Mouse (Mus musculus) hindbrain, embryonic 13.5 days (tissue): ENCODE results near the gene Il17rd. TPM values are rescaled to one million over a fixed set of nuclear protein-coding genes. Genes with fewer than 3 reads are reported as not detected.
A peak's percentile ranks its signal among the peaks of the same experiment; 100 is the strongest.

Experiments
- ATAC-seq: fragments of 200-750 bp; cut with Nextera tagmentation; 2 replicates; pipeline ENCODE4 v1.8.0; 2017; ENCODE audit warnings: moderate TSS enrichment; ENCODE audit not compliant: low FRiP score
- H3K27ac ChIP-seq: fragments of 300-500 bp; sonication (generic); 2 replicates; pipeline ENCODE4 v1.5.1; 2015; ENCODE audit warnings: inconsistent platforms, mild to moderate bottlenecking, moderate library complexity
- H3K27me3 ChIP-seq: fragments of 300-500 bp; sonication (generic); 2 replicates; pipeline ENCODE4 v1.6.1; 2015; ENCODE audit warnings: mild to moderate bottlenecking, inconsistent platforms
- H3K36me3 ChIP-seq: fragments of 300-500 bp; sonication (generic); 2 replicates; pipeline ENCODE4 v1.6.1; 2015; ENCODE audit warnings: mild to moderate bottlenecking, inconsistent platforms
- H3K4me1 ChIP-seq: fragments of 300-500 bp; sonication (generic); replicated peaks from 2 replicates; pipeline ENCODE4 v1.6.1; 2015; ENCODE audit warnings: inconsistent platforms
- H3K4me2 ChIP-seq: fragments of 300-500 bp; sonication (generic); 2 replicates; pipeline ENCODE4 v1.6.1; 2015; ENCODE audit warnings: inconsistent platforms, mild to moderate bottlenecking, moderate library complexity
- H3K4me3 ChIP-seq: fragments of 300-500 bp; sonication (generic); 2 replicates; pipeline ENCODE4 v1.5.1; 2015; ENCODE audit warnings: mild to moderate bottlenecking, inconsistent platforms
- H3K9ac ChIP-seq: fragments of 300-500 bp; sonication (generic); 2 replicates; pipeline ENCODE4 v1.6.1; 2015; ENCODE audit warnings: mild to moderate bottlenecking, inconsistent platforms
- H3K9me3 ChIP-seq: fragments of 300-500 bp; sonication (generic); 2 replicates; pipeline ENCODE4 v1.6.1; 2016; ENCODE audit warnings: inconsistent platforms
- WGBS: fragments of 180-500 bp; shearing (Covaris S2); methylation state at CpG from one replicate; pipeline ENCODE4 v1.1.7; 2015; 5-methylcytosine and 5-hydroxymethylcytosine counted together
- polyA plus RNA-seq: library from polyadenylated mRNA; unstranded; fragments of >200 nt; fragmentation: Nextera tagmentation; extraction: Ambion mirVana; gene quantifications from 2 replicates; pipeline ENCODE4 v1.2.1, GENCODE M21; 2015

The Il17rd gene
- polyA plus RNA-seq, 1 experiment from 2014 or later, result 3.4 TPM

DNA sequence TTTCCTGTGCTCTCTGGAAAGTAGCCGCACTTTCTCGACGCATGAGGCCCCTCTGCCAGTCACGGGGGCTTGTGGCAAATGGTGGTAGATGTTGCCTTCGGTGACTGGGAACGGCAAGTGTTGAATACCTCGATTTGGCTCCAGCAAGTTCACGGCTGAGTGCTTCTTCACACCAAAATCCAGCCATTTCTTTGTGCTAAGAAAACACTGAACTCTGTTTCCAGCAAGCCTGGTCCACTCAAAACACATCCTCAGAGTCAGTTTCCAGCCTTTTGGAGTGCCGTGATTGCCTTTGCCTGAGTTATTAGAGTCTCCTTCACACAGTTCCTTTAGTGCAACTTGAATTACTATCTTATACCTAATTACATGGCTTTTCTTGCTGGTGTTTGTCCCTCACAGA lies 11.3 kb downstream of the Il17rd start:
- H3K27ac ChIP-seq, result peak overlapping the region; percentile 76; the same call in 1 of the 2 replicates
- ATAC-seq, result peak; percentile 39; the same call in 1 of the 2 replicates
- H3K4me3 ChIP-seq, result no peak overlapping the region
- WGBS, result 12% methylated on average over 9 of the region's 9 CpGs
- no peaks in the 10 kb centered on the region for H3K36me3 ChIP-seq
- H3K4me1 ChIP-seq, result peaks cover 50% of the 10 kb centered on the region
- H3K27me3 ChIP-seq, result 0 out of 2 replicates have a peak, but pooled peaks cover 2% of the 10 kb centered on the region
- no peak overlapping the region for H3K9ac ChIP-seq
- no peak overlapping the region for H3K4me2 ChIP-seq
- H3K9me3 ChIP-seq, result no peaks in the 10 kb centered on the region

DNA sequence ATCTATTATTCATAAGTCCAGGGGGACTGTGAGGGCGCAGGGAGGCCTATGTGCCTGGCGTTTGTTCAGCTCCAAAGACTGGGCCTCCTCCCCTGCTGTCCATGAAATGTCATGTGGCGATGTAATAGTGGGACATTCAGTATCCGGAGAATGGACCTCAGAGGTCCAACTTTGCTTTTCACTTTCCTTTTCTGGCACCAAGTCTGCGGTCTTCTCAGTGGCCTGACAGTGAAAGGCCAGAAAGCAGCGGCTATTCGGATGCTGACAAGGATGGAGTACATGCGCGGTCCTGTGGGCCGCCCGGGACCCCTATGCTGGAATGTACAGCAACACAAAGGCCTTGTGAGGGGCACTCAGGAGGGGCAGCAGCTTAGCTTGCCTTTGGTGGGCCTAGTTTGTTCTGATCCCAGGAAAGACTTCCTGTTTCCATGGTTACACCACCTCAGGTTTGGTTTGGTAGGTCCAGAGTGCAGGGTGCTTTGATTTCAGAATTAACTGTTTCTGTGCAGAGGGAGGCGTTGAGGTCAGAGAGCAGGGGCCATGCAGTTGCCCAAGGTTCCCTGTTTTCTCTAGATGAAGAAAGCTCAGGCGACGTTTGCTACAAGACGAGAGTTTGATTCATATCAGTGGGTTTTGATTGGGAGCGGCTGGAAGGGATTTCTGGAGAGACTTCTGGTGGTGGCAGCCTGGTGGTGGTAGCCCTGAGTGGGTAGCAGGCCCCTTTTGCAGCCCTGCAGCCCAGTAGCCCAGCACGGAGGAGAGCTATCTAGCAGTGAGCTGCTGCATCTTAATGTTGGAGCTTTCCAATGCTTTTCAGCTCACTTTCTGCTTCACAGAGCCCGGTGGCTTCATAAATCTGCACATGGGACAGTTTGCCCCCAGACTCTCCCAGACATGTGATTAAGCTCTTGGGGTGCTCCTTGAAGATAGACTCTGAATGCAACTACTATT lies 12.1 kb downstream of the Il17rd start:
- no peaks in the 10 kb centered on the region for H3K36me3 ChIP-seq
- H3K9me3 ChIP-seq, result no peaks in the 10 kb centered on the region
- peak; percentile 87 for ATAC-seq
- H3K4me1 ChIP-seq, result peaks cover 48% of the 10 kb centered on the region
- H3K4me2 ChIP-seq, result peak overlapping the region; percentile 16
- WGBS, result 9% methylated on average over 18 of the region's 18 CpGs
- no peaks in the 10 kb centered on the region for H3K27me3 ChIP-seq
- H3K27ac ChIP-seq, result peak overlapping the region; percentile 76
- no peak overlapping the region for H3K4me3 ChIP-seq
- no peak overlapping the region for H3K9ac ChIP-seq

DNA sequence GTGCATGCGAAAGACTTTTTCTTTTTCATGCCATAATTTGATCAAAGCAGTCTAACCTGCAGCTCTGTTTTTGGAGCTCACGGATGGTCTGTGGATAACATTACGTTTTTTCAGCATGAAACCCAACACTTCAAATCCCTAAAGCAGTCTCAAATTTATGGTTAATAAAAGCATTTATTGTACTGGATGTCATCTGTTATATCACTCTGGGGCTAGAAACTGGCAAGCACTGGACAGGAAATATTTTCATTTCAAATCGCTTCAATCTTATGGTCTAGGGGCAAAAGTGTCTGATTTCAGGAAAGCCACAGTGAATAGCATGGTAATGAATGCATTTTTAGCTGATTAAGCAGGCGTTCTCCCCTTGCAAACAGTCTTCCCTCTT lies 12.8 kb downstream of the Il17rd start:
- ATAC-seq, result no peak
- no peaks in the 10 kb centered on the region for H3K27me3 ChIP-seq
- no peaks in the 10 kb centered on the region for H3K9me3 ChIP-seq
- 27% methylated on average over 5 of the region's 5 CpGs for WGBS
- no peaks in the 10 kb centered on the region for H3K36me3 ChIP-seq
- no peak overlapping the region for H3K9ac ChIP-seq
- peak overlapping the region; percentile 76 for H3K27ac ChIP-seq
- H3K4me1 ChIP-seq, result peaks cover 43% of the 10 kb centered on the region
- H3K4me3 ChIP-seq, result no peak overlapping the region
- peak overlapping the region; percentile 16; the same call in 1 of the 2 replicates for H3K4me2 ChIP-seq

DNA sequence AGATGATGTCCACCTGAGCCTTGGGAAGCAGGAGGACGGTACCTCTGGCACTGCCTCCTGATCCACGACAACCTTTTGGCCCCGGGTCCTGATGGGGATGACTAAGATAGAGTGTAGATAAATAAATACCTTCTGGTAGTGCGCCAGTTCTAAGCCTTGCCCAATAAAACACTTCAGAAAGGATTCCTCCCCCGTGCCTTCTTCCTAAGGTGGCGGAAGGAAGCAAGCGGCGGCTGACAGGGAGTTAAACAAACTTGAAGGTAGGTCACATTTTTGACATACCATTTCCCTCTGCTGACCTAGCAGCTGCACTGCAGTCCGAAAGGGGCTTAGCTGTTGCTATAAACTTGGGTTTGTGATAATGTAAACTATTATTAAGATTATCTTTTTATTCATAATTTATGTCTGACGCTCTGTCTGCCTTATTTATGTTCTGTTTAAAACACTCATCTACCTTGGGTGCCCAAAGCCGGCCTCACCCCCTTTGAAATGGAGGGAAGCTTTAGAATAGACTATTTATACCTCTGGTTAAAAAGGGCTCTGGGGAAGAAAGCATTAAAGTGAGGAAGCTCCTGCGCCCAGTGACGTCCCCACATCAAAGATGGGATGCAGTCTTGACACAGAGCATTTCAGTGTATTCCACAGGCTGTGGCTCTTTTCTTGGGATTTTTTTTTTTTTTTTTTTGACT lies 19.9 kb downstream of the Il17rd start:
- no peaks in the 10 kb centered on the region for H3K9me3 ChIP-seq
- no peak overlapping the region for H3K4me2 ChIP-seq
- no peak overlapping the region for H3K27ac ChIP-seq
- no peak overlapping the region for H3K4me3 ChIP-seq
- no peaks in the 10 kb centered on the region for H3K36me3 ChIP-seq
- peaks cover 12% of the 10 kb centered on the region; the same call in 1 of the 2 replicates for H3K4me1 ChIP-seq
- no peak for ATAC-seq
- H3K9ac ChIP-seq, result no peak overlapping the region; the same call in 1 of the 2 replicates
- H3K27me3 ChIP-seq, result 0 out of 2 replicates have a peak, but pooled peaks cover 8% of the 10 kb centered on the region
- WGBS, result 51% methylated on average over 13 of the region's 13 CpGs

DNA sequence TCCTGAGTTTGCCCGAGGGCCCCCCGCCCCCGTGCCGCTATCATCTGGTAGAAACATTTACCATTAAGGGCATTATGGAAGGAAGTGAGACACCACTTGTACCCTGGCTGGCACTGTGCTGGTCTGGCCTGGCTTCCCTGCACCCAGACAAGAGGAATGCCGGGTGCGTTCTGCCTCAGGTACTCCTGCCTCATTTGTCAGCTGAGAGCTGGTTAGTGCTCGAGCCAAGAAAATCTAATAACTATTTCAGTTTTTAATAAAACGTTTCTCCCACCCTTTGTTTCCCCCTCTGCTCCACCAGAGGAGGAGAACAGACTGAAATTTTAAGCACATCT lies 20.4 kb downstream of the Il17rd start:
- Histone ChIP-seq H3K27me3 (0 out of 2 replicates have a peak, but pooled peaks cover 8% of the 10 kb centered on the region), H3K36me3 (no peaks in the 10 kb centered on the region), H3K9ac (no peak overlapping the region; the same call in 1 of the 2 replicates), H3K4me3 (no peak overlapping the region), H3K4me1 (peaks cover 12% of the 10 kb centered on the region; the same call in 1 of the 2 replicates), H3K27ac (no peak overlapping the region), H3K9me3 (no peaks in the 10 kb centered on the region), H3K4me2 (no peak overlapping the region)
- no peak for ATAC-seq
- WGBS, result 52% methylated on average over 8 of the region's 8 CpGs

DNA sequence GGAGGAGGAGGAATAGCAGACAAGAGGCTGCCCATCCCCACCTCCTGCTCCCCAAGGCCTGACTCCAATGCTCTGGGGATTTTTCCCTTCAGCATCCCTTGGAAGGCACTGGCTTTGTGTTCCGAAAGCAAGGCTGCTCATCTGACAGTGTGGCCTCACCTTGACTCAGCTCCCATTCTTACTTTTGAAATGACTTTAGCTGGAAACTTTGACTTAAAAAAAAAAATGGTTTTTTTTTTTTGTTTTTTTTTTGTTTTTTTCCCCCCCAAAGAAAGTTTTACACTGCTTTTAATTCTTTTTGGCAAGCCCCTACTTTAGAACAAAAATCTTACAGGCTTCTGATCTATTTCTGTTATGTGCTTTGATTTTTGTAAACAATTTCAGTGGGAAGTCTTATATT lies 24.6 kb downstream of the Il17rd start:
- Histone ChIP-seq H3K4me1 (peaks cover 36% of the 10 kb centered on the region), H3K9me3 (no peaks in the 10 kb centered on the region), H3K27ac (no peak overlapping the region), H3K27me3 (peaks cover 4% of the 10 kb centered on the region; the same call in 1 of the 2 replicates), H3K4me3 (no peak overlapping the region), H3K4me2 (no peak overlapping the region), H3K36me3 (no peaks in the 10 kb centered on the region), H3K9ac (no peak overlapping the region)
- WGBS, result 71% methylated on average over 1 of the region's 1 CpGs
- ATAC-seq, result no peak

DNA sequence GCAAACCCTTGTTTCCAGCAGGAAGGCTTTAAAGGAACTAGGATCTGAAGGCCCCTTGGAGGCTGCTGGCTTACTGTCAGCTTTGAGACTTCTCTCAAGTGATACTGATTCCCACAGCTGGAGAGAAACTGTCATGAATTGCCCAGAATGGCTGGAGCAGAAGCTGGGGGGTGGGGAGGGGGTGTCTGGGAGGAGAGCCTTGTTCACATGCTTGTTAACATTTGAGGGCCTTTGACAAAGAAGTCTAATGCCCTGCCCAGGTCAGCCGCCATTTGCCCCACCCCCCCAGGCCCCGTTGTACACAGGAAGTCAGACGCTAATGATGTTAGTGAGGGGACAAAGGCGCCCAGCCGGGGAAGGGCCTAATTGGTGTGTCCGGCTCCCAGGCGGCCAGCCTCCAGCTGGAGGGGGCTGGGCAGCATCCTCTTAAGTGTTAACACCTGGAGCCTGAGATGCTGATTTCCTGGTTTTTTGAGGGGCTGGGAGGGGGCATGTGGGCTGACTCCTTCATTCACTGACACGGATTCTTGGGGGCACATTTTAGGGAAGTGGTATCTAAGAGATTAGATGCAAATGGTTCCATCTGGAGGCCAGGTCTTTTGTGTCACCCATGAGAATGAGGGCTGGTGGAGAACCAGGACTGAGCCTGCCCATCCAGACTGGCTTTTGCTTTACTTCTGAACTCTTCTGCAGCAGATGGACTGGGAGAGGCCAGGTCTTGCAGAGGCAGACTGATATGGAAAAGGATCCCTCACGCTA lies 27.6 kb downstream of the Il17rd start:
- H3K4me3 ChIP-seq, result no peak overlapping the region
- WGBS, result 7% methylated on average over 9 of the region's 9 CpGs
- peaks cover 55% of the 10 kb centered on the region for H3K4me1 ChIP-seq
- peak; percentile 40; the same call in 1 of the 2 replicates for ATAC-seq
- H3K27ac ChIP-seq, result peak overlapping the region; percentile 50
- peaks cover 4% of the 10 kb centered on the region; the same call in 1 of the 2 replicates for H3K27me3 ChIP-seq
- H3K4me2 ChIP-seq, result peak overlapping the region; percentile 20; the same call in 1 of the 2 replicates
- H3K9ac ChIP-seq, result 0 out of 2 replicates have a peak overlapping the region, but pooled peaks have one; percentile 19
- H3K36me3 ChIP-seq, result no peaks in the 10 kb centered on the region
- no peaks in the 10 kb centered on the region for H3K9me3 ChIP-seq

DNA sequence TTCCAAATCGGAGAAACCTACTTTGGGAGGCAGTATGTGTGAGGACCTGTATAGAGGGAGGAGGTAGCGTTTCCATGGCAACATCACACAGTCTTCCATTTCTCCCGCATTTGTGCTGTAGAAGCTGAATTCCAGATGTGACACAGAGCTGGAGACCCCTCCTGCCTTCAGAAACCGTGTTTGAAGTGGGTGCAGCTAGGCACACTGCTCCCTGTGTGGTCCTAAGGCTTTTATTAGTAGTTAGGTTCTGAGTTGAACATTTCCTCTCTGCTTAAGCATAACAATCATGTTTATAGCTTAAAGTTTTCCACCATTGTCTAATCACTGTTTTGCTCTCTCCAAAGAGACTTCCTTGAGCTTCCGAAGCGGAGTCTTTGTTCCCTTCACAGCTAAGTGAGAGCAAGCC lies 29.1 kb downstream of the Il17rd start:
- Histone ChIP-seq H3K9me3 (no peaks in the 10 kb centered on the region), H3K4me2 (no peak overlapping the region), H3K27me3 (peaks cover 4% of the 10 kb centered on the region; the same call in 1 of the 2 replicates), H3K9ac (no peak overlapping the region), H3K36me3 (no peaks in the 10 kb centered on the region), H3K27ac (peak overlapping the region; percentile 52; the same call in 1 of the 2 replicates), H3K4me1 (peaks cover 61% of the 10 kb centered on the region), H3K4me3 (no peak overlapping the region)
- ATAC-seq, result 0 out of 2 replicates have a peak, but pooled peaks have one; percentile 47
- 23% methylated on average over 6 of the region's 6 CpGs for WGBS

DNA sequence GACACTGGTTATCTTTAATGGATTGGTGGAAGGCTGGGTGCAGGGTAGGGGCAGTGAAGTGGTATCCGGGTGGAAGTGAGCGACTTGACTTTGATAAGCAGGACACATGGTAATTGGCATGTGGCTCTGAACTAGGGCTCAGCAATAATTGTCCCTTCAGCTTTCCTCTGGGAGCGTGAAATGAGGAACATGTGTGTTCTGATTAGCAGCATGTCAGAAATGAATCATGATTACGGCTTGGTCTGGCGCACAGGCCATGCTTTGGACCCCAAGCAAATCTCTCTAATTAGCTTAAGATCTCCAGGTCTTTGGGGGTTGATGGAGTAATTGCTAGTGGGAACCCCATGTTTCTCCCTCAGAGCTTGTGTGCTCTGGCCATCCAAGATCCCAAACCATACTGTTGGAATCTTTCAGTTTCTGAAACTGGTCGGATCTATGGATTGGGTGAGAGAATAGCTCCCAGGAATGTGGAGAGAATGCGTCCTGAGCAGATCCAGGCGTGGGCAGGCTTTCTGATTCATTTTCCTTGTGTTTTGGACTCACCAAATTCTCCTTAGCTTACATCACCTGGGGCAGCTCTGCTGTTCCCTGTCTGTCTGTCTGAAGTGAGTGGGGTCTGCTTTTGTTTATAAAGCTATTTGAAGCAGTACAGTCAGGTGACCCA lies 30.8 kb downstream of the Il17rd start:
- Histone ChIP-seq H3K36me3 (no peaks in the 10 kb centered on the region), H3K4me3 (no peak overlapping the region), H3K27ac (peak overlapping the region; percentile 13; the same call in 1 of the 2 replicates), H3K4me1 (peaks cover 78% of the 10 kb centered on the region), H3K27me3 (peaks cover 4% of the 10 kb centered on the region; the same call in 1 of the 2 replicates), H3K9ac (no peak overlapping the region), H3K4me2 (no peak overlapping the region), H3K9me3 (no peaks in the 10 kb centered on the region)
- ATAC-seq, result no peak
- 39% methylated on average over 8 of the region's 8 CpGs for WGBS

DNA sequence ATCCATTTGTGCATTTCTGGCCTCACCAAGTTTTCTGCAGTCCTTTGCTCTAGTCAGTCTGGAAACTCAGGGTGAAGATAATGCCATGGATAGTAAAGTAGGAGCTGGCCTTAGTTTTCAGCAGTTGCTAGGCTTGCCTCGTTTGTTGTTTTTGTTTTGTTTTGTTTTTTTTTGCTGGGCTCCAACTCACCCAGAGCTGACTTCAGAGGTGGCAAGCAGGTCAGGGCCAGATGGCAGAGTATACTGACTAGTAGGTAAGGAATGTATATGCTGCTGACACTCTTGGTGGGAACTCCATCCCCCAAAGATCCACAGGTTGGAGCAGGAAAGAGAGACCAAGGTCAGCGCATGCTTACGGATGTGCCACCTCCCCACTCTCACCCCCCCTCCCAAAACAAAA lies 31.4 kb downstream of the Il17rd start:
- Histone ChIP-seq H3K9me3 (no peaks in the 10 kb centered on the region), H3K36me3 (no peaks in the 10 kb centered on the region), H3K4me2 (no peak overlapping the region), H3K9ac (no peak overlapping the region), H3K4me3 (no peak overlapping the region), H3K27ac (0 out of 2 replicates have a peak overlapping the region, but pooled peaks have one; percentile 13), H3K4me1 (peaks cover 84% of the 10 kb centered on the region), H3K27me3 (peaks cover 4% of the 10 kb centered on the region; the same call in 1 of the 2 replicates)
- 51% methylated on average over 3 of the region's 3 CpGs for WGBS
- ATAC-seq, result no peak

DNA sequence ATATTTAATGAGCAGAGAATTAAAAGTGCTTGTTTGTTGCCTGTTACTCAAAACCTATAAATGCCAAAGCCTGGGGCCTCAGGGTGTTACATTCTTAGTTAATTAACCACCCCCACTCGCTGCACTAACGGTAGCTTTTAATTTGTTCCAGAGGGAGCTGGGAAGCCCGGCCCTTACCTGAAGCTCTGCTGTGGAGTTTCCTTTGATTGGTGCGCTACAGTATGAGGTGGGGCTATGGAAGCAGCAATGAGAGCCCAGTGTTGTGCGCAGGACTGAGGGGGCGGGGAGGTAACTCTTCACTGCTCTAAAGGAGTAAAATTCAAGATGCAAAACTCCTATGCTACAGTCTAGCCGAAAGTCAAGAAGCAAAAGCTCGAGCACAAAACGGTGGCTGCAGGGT lies 32.0 kb downstream of the Il17rd start:
- Histone ChIP-seq H3K36me3 (no peaks in the 10 kb centered on the region), H3K27me3 (peaks cover 4% of the 10 kb centered on the region; the same call in 1 of the 2 replicates), H3K4me3 (no peak overlapping the region), H3K9ac (no peak overlapping the region), H3K9me3 (no peaks in the 10 kb centered on the region), H3K4me1 (peaks cover 86% of the 10 kb centered on the region), H3K4me2 (no peak overlapping the region), H3K27ac (no peak overlapping the region)
- 26% methylated on average over 9 of the region's 9 CpGs for WGBS
- no peak for ATAC-seq
